Mouse (Mus musculus): Measurements from ENCODE around the gene Stom. TPM values are rescaled to one million over a fixed set of nuclear protein-coding genes. Genes with fewer than 3 reads are reported as not detected.

The Stom gene
- total RNA-seq (2014; rRNA removed), result 42.4 and 46.7 TPM in 2 replicates
- polyA plus RNA-seq (2012; rRNA removed), result 34.2 and 40.3 TPM in 2 replicates

DNA sequence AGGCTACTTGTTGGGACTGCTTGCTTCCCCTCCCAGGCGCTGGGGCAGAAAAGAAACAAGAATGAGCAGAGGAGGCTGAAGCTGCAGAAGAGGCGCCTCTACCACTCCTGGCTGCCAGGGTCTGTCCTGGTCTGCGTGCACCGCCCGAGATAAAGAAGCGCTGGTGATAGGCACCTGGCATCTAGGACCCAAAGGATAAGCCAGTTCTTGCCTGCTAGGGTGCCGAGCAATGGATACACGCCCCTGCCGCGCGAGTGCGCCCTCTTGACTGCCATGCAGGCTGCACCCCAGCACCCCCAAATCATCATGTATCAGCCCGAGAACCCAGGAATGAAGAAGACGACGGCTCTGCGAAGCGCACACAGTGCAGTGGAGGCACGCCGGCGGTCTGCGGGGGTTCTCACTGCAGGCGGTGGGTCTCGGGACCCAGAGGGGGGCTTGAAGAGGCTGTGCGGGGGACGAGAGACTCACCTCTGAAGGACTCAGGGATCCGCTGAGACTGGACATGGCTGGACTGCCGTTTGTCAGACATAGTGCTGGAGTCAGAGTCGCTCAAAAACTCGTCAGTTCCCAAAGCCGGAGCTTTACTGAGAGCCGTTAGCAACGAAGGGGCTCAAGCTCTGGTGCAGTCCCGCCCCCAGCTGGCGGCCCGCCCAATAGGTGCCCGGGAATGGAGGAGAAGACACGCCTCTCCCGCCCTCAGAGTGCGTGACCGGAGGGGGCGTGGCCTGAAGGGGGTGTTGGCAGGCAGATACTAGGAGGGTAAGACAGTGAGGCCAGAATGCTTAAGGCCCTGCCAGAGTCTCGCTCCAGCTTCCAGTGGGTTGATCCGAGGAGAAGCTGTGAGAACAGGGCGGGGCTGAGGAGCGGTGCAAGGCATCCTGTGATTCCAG lies at the start of gene Stom:
Gene Stom (minus strand): TSS at position 589 of the 893 bp plus-strand sequence.
- Histone ChIP-seq H3K27me3 (ENCODE audit: control insufficient read depth, insufficient read depth, low read length) (no peaks in the 10 kb centered on the region), H3K9ac (ENCODE audit: low read depth, low read length) (peak within 1 kb of the TSS; percentile 82), H3K27ac (replicated peaks; ENCODE audit: insufficient read depth, low read depth, low read length) (peak within 1 kb of the TSS; percentile 77), H3K4me1 (ENCODE audit: control insufficient read depth, insufficient read depth, low read length) (peaks cover 15% of the 10 kb centered on the region), H3K36me3 (ENCODE audit: control insufficient read depth, insufficient read depth, low read length) (no peaks in the 10 kb centered on the region), H3K79me2 (ENCODE audit: control insufficient read depth, insufficient read depth, low read length) (peaks cover 4% of the 10 kb centered on the region; the same call in 1 of the 2 replicates), H3K4me3 (ENCODE audit: insufficient read depth, low read depth, low read length) (peak within 1 kb of the TSS; percentile 82)
- peak; percentile 89 for DNase-seq (ENCODE audit: extremely low read depth, low read depth, low spot score)
- WGBS, result under 1% methylated on average over 45 of the region's 45 CpGs
- peak; percentile 64 for TF ChIP-seq POLR2A (IDR thresholded peaks at IDR 0.05; ENCODE audit: extremely low read depth, insufficient read depth, low read length)
- TF ChIP-seq CTCF (IDR thresholded peaks at IDR 0.05; ENCODE audit: low read depth, low read length), result 0 out of 2 replicates have a peak, but pooled peaks have one; percentile 12

DNA sequence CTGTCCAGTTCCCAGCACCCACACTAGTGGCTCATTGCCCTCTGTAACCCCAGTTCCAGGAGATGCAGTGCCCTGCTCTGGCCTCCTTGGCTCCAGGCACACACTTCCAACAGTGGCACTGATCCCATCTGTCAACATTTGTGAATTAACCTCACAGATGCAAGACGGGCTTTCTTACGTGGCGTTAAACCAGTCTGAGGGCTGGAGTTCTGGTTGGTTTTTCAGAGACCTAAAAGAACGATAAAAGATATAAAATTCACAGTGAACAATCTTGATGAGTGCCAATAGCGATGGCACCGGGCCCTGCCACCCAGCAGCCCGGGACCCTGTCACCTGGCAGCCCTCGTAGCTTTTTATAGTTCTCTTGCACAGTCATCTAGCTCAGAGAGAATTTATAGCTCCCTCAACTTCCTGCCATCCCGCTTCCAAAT lies 48.7 kb upstream of the Stom start:
- Histone ChIP-seq H3K27ac (replicated peaks; ENCODE audit: insufficient read depth, low read depth, low read length) (no peak overlapping the region), H3K27me3 (ENCODE audit: control insufficient read depth, insufficient read depth, low read length) (no peaks in the 10 kb centered on the region), H3K79me2 (ENCODE audit: control insufficient read depth, insufficient read depth, low read length) (no peaks in the 10 kb centered on the region), H3K9ac (ENCODE audit: low read depth, low read length) (no peak overlapping the region), H3K4me1 (ENCODE audit: control insufficient read depth, insufficient read depth, low read length) (no peaks in the 10 kb centered on the region), H3K4me3 (ENCODE audit: insufficient read depth, low read depth, low read length) (no peak overlapping the region), H3K36me3 (ENCODE audit: control insufficient read depth, insufficient read depth, low read length) (no peaks in the 10 kb centered on the region)
- TF ChIP-seq CTCF (IDR thresholded peaks at IDR 0.05; ENCODE audit: low read depth, low read length) (no peak), POLR2A (IDR thresholded peaks at IDR 0.05; ENCODE audit: extremely low read depth, insufficient read depth, low read length) (no peak)
- 71% methylated on average over 9 of the region's 9 CpGs for WGBS
- peak; percentile 73 for DNase-seq (ENCODE audit: extremely low read depth, low read depth, low spot score)

DNA sequence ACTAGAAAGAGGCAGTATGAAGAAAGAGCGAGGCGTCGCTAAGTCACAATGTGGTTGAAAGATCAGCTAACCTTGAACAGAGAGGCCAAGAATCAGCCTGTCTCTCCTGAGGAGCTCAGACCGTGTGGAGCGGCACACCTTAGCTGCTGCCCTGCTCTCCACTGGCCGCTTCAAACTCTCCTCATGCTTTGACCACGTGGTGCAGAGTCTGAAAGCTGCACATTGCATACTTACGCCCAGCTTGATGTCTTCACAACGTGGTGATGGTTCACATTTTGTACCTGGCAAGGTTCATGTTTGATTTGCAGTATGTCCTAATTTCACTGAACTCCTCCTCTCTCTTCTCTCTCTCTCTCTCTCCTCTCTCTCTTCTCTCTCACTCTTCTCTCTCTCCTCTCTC lies 42.5 kb upstream of the Stom start:
- H3K4me1 ChIP-seq (ENCODE audit: control insufficient read depth, insufficient read depth, low read length), result no peaks in the 10 kb centered on the region
- no peaks in the 10 kb centered on the region for H3K36me3 ChIP-seq (ENCODE audit: control insufficient read depth, insufficient read depth, low read length)
- no peak overlapping the region for H3K9ac ChIP-seq (ENCODE audit: low read depth, low read length)
- no peak overlapping the region for H3K4me3 ChIP-seq (ENCODE audit: insufficient read depth, low read depth, low read length)
- H3K79me2 ChIP-seq (ENCODE audit: control insufficient read depth, insufficient read depth, low read length), result no peaks in the 10 kb centered on the region
- DNase-seq (ENCODE audit: extremely low read depth, low read depth, low spot score), result peak; percentile 74
- 50% methylated on average over 9 of the region's 9 CpGs for WGBS
- TF ChIP-seq POLR2A (IDR thresholded peaks at IDR 0.05; ENCODE audit: extremely low read depth, insufficient read depth, low read length) (no peak), CTCF (IDR thresholded peaks at IDR 0.05; ENCODE audit: low read depth, low read length) (no peak)
- H3K27ac ChIP-seq (replicated peaks; ENCODE audit: insufficient read depth, low read depth, low read length), result no peak overlapping the region
- no peaks in the 10 kb centered on the region for H3K27me3 ChIP-seq (ENCODE audit: control insufficient read depth, insufficient read depth, low read length)

DNA sequence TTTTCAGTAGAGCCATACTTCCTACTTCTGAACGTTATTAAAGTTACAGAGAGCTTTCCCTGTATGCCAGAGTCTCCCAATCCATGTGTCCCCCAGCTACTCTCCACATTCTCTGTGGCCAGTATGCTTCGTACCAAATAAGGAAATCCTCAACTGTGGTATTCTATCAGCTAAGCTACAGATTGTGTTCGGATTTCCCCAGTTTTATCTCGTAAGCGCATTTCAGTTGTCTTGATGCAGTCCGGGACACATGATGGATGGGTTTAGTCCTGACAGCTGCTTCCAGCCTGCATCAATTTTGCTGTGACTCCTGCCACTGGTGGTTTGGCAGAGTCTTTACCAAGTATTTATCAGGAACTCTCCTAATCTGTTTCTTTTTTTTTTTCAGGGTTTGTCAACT lies 40.8 kb upstream of the Stom start:
- 49% methylated on average over 6 of the region's 6 CpGs for WGBS
- H3K79me2 ChIP-seq (ENCODE audit: control insufficient read depth, insufficient read depth, low read length), result no peaks in the 10 kb centered on the region
- TF ChIP-seq CTCF (IDR thresholded peaks at IDR 0.05; ENCODE audit: low read depth, low read length) (no peak), POLR2A (IDR thresholded peaks at IDR 0.05; ENCODE audit: extremely low read depth, insufficient read depth, low read length) (no peak)

DNA sequence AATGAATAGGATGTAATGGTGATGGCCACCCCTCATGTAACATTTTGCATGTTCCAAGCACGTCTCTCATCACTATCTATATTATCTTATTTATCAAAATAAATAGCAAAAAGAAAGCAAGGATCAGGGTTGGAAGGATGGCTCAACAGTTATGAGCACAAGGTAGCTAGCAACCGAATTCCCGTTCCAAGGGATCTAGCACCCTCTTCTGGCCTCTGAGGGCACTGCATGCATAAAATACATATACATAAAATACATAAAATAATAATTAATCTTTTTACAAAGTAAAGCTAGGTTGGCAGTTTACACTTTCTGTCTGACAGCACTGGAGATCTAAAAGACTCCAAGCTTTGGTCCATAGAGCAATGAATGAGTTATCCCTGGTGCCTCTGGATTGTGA lies 36.2 kb upstream of the Stom start:
- Histone ChIP-seq H3K9ac (ENCODE audit: low read depth, low read length) (no peak overlapping the region), H3K36me3 (ENCODE audit: control insufficient read depth, insufficient read depth, low read length) (no peaks in the 10 kb centered on the region), H3K4me1 (ENCODE audit: control insufficient read depth, insufficient read depth, low read length) (no peaks in the 10 kb centered on the region), H3K79me2 (ENCODE audit: control insufficient read depth, insufficient read depth, low read length) (no peaks in the 10 kb centered on the region), H3K27ac (replicated peaks; ENCODE audit: insufficient read depth, low read depth, low read length) (no peak overlapping the region), H3K27me3 (ENCODE audit: control insufficient read depth, insufficient read depth, low read length) (no peaks in the 10 kb centered on the region), H3K4me3 (ENCODE audit: insufficient read depth, low read depth, low read length) (no peak overlapping the region)
- TF ChIP-seq POLR2A (IDR thresholded peaks at IDR 0.05; ENCODE audit: extremely low read depth, insufficient read depth, low read length) (no peak), CTCF (IDR thresholded peaks at IDR 0.05; ENCODE audit: low read depth, low read length) (peak; percentile 45)
- WGBS, result 23% methylated on average over 3 of the region's 3 CpGs
- DNase-seq (ENCODE audit: extremely low read depth, low read depth, low spot score), result peak; percentile 6

More for the DNA sequence above, 40.8 kb upstream of the Stom start:
- Histone ChIP-seq H3K9ac (ENCODE audit: low read depth, low read length) (no peak overlapping the region), H3K4me3 (ENCODE audit: insufficient read depth, low read depth, low read length) (no peak overlapping the region), H3K36me3 (ENCODE audit: control insufficient read depth, insufficient read depth, low read length) (no peaks in the 10 kb centered on the region), H3K4me1 (ENCODE audit: control insufficient read depth, insufficient read depth, low read length) (no peaks in the 10 kb centered on the region), H3K27ac (replicated peaks; ENCODE audit: insufficient read depth, low read depth, low read length) (no peak overlapping the region), H3K27me3 (ENCODE audit: control insufficient read depth, insufficient read depth, low read length) (no peaks in the 10 kb centered on the region)
- DNase-seq (ENCODE audit: extremely low read depth, low read depth, low spot score), result no peak

DNA sequence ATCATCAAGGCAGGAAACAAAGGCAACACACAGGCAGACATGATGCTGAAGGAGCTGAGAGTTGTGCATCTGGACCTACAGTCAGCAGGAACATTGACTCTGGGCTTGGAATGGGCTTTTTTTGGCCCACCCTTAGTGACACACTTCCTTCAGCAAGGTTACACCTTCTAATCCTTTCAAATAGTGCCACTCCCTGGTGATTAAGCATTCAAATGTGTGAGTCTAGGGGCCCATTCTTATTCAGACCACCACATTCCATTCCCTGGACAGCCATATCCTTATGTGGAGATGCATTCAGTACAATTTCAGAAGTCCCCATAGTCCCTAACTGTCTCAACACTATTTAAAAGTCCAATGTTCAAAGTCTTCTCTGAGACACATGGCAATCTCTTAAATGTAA lies 33.9 kb upstream of the Stom start:
- TF ChIP-seq CTCF (IDR thresholded peaks at IDR 0.05; ENCODE audit: low read depth, low read length), result no peak
- TF ChIP-seq POLR2A (IDR thresholded peaks at IDR 0.05; ENCODE audit: extremely low read depth, insufficient read depth, low read length), result no peak
- DNase-seq (ENCODE audit: extremely low read depth, low read depth, low spot score), result no peak
- Histone ChIP-seq H3K4me1 (ENCODE audit: control insufficient read depth, insufficient read depth, low read length) (no peaks in the 10 kb centered on the region), H3K27ac (replicated peaks; ENCODE audit: insufficient read depth, low read depth, low read length) (no peak overlapping the region), H3K79me2 (ENCODE audit: control insufficient read depth, insufficient read depth, low read length) (no peaks in the 10 kb centered on the region), H3K36me3 (ENCODE audit: control insufficient read depth, insufficient read depth, low read length) (no peaks in the 10 kb centered on the region), H3K9ac (ENCODE audit: low read depth, low read length) (no peak overlapping the region), H3K27me3 (ENCODE audit: control insufficient read depth, insufficient read depth, low read length) (no peaks in the 10 kb centered on the region), H3K4me3 (ENCODE audit: insufficient read depth, low read depth, low read length) (no peak overlapping the region)
